Mouse (Mus musculus): ENCODE data around the gene Irf5. TPM values are rescaled to one million over a fixed set of nuclear protein-coding genes. Genes with fewer than 3 reads are reported as not detected.
"Not testable (repeated sequence)": the region's sequence is repeated elsewhere in the genome, so short reads cannot be mapped to it uniquely, and the experiment has no call there.

The Irf5 gene
- polyA plus RNA-seq, 1 experiment from 2014 or later, result 6.8 TPM

DNA sequence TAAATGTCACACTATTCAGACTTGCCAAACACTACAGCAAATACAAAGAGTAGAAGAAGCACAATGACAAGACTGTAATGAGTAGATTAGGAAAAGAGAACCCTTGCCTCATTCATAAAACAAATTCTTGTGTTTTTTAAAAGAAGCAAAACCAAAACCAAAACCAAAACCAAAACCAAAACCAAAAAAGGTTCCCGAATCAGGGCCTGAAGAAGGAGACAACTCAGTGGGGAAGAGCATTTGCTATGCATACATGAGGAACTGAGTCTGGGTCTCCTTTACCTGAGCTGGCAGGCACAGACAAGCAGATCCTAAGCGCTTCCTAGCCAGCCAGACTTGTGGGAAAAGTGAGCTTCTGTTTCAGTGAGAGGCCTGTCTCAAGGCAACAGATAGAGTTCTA is 30.7 kb downstream of the Irf5 start:
- H3K9me3 ChIP-seq (ENCODE audit: control insufficient read depth, low read length), result no peaks in the 10 kb centered on the region
- no peak for ATAC-seq (ENCODE audit: low read depth)
- H3K27me3 ChIP-seq (ENCODE audit: control insufficient read depth, insufficient read depth, low read depth, low read length), result no peaks in the 10 kb centered on the region
- H3K36me3 ChIP-seq (ENCODE audit: control insufficient read depth, insufficient read depth, low read length), result peaks cover 31% of the 10 kb centered on the region
- 88% methylated on average over 2 of the region's 2 CpGs for WGBS
- H3K4me3 ChIP-seq (ENCODE audit: low read length), result no peak overlapping the region
- H3K4me1 ChIP-seq (replicated peaks; ENCODE audit: control insufficient read depth, insufficient read depth, low read length), result no peaks in the 10 kb centered on the region
- no peak overlapping the region for H3K4me2 ChIP-seq (ENCODE audit: low read depth, low read length)
- H3K27ac ChIP-seq (ENCODE audit: low read length), result no peak overlapping the region
- H3K9ac ChIP-seq (ENCODE audit: low read length), result no peak overlapping the region

DNA sequence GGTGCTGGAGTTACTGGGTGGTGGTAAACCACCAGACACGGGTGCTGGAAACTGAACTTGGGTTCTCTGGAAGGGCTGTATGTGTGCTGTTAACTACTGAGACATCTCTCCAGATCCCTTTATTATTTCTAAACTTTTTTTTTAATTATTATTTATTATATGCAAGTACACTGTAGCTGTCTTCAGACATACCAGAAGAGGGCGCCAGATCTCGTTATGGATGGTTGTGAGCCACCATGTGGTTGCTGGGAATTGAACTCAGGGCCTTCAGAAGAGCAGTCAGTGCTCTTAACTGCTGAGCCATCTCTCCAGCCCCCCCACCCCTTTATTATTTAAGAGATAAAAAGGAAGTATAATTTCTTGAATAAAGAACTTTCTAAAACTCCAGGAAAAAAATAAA is 50.0 kb downstream of the Irf5 start:
- H3K4me3 ChIP-seq (ENCODE audit: low read length); H3K4me1 ChIP-seq (replicated peaks; ENCODE audit: control insufficient read depth, insufficient read depth, low read length); H3K27me3 ChIP-seq (ENCODE audit: control insufficient read depth, insufficient read depth, low read depth, low read length); ATAC-seq (ENCODE audit: low read depth); H3K4me2 ChIP-seq (ENCODE audit: low read depth, low read length); H3K9me3 ChIP-seq (ENCODE audit: control insufficient read depth, low read length); H3K9ac ChIP-seq (ENCODE audit: low read length); H3K27ac ChIP-seq (ENCODE audit: low read length): not testable (repeated sequence)
- WGBS, result 84% methylated on average over 3 of the region's 3 CpGs
- peaks cover 39% of the 10 kb centered on the region for H3K36me3 ChIP-seq (ENCODE audit: control insufficient read depth, insufficient read depth, low read length)

DNA sequence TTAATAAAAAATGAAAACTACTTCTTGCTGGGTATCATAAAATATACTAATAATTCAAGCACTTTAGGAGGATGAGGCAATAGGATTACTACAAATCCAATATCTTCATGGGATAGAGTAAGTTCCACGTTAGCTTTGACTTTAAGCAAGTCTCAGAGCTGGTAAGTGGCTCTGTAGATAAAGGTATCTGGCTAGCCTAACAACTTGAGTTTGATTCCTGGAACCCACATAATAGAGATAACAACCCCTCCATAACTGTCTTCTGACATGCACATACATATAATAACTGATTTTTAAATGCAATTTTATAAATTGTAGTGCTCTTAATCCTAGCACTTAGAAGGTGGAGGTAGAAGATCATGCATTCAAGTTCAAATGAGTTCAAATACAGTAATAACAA is 54.3 kb downstream of the Irf5 start:
- no peaks in the 10 kb centered on the region for H3K4me1 ChIP-seq (replicated peaks; ENCODE audit: control insufficient read depth, insufficient read depth, low read length)
- no peaks in the 10 kb centered on the region for H3K27me3 ChIP-seq (ENCODE audit: control insufficient read depth, insufficient read depth, low read depth, low read length)
- no peaks in the 10 kb centered on the region for H3K9me3 ChIP-seq (ENCODE audit: control insufficient read depth, low read length)
- H3K9ac ChIP-seq (ENCODE audit: low read length), result no peak overlapping the region
- no peak overlapping the region for H3K4me2 ChIP-seq (ENCODE audit: low read depth, low read length)
- WGBS, result 89% methylated on average over 1 of the region's 1 CpGs
- no peak overlapping the region for H3K4me3 ChIP-seq (ENCODE audit: low read length)
- H3K27ac ChIP-seq (ENCODE audit: low read length), result no peak overlapping the region
- no peak for ATAC-seq (ENCODE audit: low read depth)
- H3K36me3 ChIP-seq (ENCODE audit: control insufficient read depth, insufficient read depth, low read length), result peaks cover 42% of the 10 kb centered on the region

DNA sequence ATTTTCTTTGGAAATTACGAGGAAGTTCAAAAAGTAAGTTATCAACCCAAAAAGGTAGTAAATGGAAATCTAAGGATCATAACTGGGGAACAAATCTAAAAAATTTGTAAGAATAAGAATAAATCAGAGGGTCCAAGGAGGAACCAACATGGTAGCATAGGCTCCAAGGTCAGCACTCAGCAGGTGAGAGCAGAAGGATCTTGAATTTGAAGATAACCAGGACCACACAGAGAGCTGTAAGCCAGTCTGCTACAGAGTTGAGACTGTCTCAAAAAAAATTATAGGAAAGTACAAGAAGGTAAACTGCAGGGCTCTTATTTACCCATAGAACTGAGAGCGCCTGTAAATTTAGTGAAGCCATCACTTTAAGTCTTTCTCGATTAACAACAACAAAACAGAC is 54.8 kb downstream of the Irf5 start:
- no peaks in the 10 kb centered on the region for H3K4me1 ChIP-seq (replicated peaks; ENCODE audit: control insufficient read depth, insufficient read depth, low read length)
- WGBS, result 93% methylated on average over 3 of the region's 3 CpGs
- no peaks in the 10 kb centered on the region for H3K27me3 ChIP-seq (ENCODE audit: control insufficient read depth, insufficient read depth, low read depth, low read length)
- H3K4me2 ChIP-seq (ENCODE audit: low read depth, low read length), result no peak overlapping the region
- no peak overlapping the region for H3K9ac ChIP-seq (ENCODE audit: low read length)
- no peak overlapping the region for H3K4me3 ChIP-seq (ENCODE audit: low read length)
- H3K36me3 ChIP-seq (ENCODE audit: control insufficient read depth, insufficient read depth, low read length), result peaks cover 44% of the 10 kb centered on the region
- H3K9me3 ChIP-seq (ENCODE audit: control insufficient read depth, low read length), result no peaks in the 10 kb centered on the region
- no peak for ATAC-seq (ENCODE audit: low read depth)
- no peak overlapping the region for H3K27ac ChIP-seq (ENCODE audit: low read length)

Other genes with a start within 250 kb of the Irf5 start
- 0.51 and 0.57 TPM in 2 replicates for gene Fam71f2, start 247.0 kb upstream of the Irf5 start, polyA plus RNA-seq (2015; fragmentation: Nextera tagmentation; extraction: Ambion mirVana)
- not detected in 2 replicates for gene Fam71f1, start 207.5 kb upstream of the Irf5 start, polyA plus RNA-seq (2015; fragmentation: Nextera tagmentation; extraction: Ambion mirVana)
- gene Calu, start 178.6 kb upstream of the Irf5 start, polyA plus RNA-seq (2015; fragmentation: Nextera tagmentation; extraction: Ambion mirVana), result 442 and 447 TPM in 2 replicates
- 0.35 and 0.48 TPM in 2 replicates for gene Opn1sw, start 138.2 kb upstream of the Irf5 start, polyA plus RNA-seq (2015; fragmentation: Nextera tagmentation; extraction: Ambion mirVana)
- 12.8 and 13.8 TPM in 2 replicates for gene Ccdc136, start 130.3 kb upstream of the Irf5 start, polyA plus RNA-seq (2015; fragmentation: Nextera tagmentation; extraction: Ambion mirVana)
- gene Flnc, start 93.4 kb upstream of the Irf5 start, polyA plus RNA-seq (2015; fragmentation: Nextera tagmentation; extraction: Ambion mirVana), result 5.7 and 5.8 TPM in 2 replicates
- gene Atp6v1f, start 58.9 kb upstream of the Irf5 start, polyA plus RNA-seq (2015; fragmentation: Nextera tagmentation; extraction: Ambion mirVana), result 208 and 220 TPM in 2 replicates
- not detected in 2 replicates for gene Atp6v1fnb, start 55.2 kb upstream of the Irf5 start, polyA plus RNA-seq (2015; fragmentation: Nextera tagmentation; extraction: Ambion mirVana)
- gene Kcp, start 18.7 kb upstream of the Irf5 start, polyA plus RNA-seq (2015; fragmentation: Nextera tagmentation; extraction: Ambion mirVana), result 11.5 and 12.6 TPM in 2 replicates
- 79.6 and 81.9 TPM in 2 replicates for gene Tnpo3, start 83.3 kb downstream of the Irf5 start, polyA plus RNA-seq (2015; fragmentation: Nextera tagmentation; extraction: Ambion mirVana)
- 3.5 and 3.6 TPM in 2 replicates for gene Tspan33, start 167.6 kb downstream of the Irf5 start, polyA plus RNA-seq (2015; fragmentation: Nextera tagmentation; extraction: Ambion mirVana)
- 29.2 and 29.6 TPM in 2 replicates for gene Smo, start 208.9 kb downstream of the Irf5 start, polyA plus RNA-seq (2015; fragmentation: Nextera tagmentation; extraction: Ambion mirVana)
- gene Ahcyl2, start 241.4 kb downstream of the Irf5 start, polyA plus RNA-seq (2015; fragmentation: Nextera tagmentation; extraction: Ambion mirVana), result 7.9 and 8.7 TPM in 2 replicates

Data from lung, embryonic 16.5 days (tissue).